Mouse (Mus musculus) myocyte (in vitro differentiated cells): ENCODE measurements around the gene Rhebl1.

ENCODE experiments used
- CEBPB ChIP-seq: IDR thresholded peaks from 2 replicates; pipeline ENCODE4 v1.6.1; 2011; ENCODE audit warnings: mild to moderate bottlenecking, moderate library complexity; ENCODE audit not compliant: poor library complexity, insufficient read depth, severe bottlenecking
- E2F4 ChIP-seq: IDR thresholded peaks from one replicate; pipeline ENCODE4 v1.6.1; 2011; ENCODE audit warnings: mild to moderate bottlenecking, control low read depth, moderate library complexity; ENCODE audit not compliant: insufficient read depth
- POLR2A ChIP-seq: IDR thresholded peaks from one replicate; pipeline ENCODE4 v1.6.1; 2011; ENCODE audit warnings: low read depth, mild to moderate bottlenecking, control low read depth, moderate library complexity; ENCODE audit not compliant: insufficient read length
- TCF12 ChIP-seq: IDR thresholded peaks from one replicate; pipeline ENCODE4 v1.6.1; 2011; ENCODE audit warnings: mild to moderate bottlenecking, control low read depth; ENCODE audit not compliant: poor library complexity, insufficient read depth, severe bottlenecking

DNA sequence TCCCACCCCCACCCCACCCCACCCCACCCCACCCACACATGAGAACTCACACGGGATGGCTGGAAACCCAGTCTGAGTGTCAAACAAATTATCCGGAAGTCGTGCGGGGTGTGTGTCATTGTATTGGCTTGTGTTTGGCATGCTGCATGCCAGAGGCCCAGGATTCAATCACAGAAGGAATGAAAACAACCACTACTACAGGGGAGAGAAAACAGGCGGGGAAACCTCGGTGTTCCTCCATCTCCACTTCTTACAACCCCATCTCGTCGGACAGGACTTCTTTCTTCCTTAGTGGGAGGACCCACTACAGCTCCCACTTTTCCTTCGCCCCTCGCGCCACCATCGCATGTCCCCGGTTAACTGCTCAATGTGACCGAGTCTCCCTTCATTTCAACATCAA is 22.8 kb upstream of the Rhebl1 start:
- no peak for TF ChIP-seq E2F4
- no peak for TF ChIP-seq POLR2A
- no peak for TF ChIP-seq CEBPB
- no peak for TF ChIP-seq TCF12
